Mouse (Mus musculus) kidney, postnatal 0 days (tissue): ENCODE measurements at regions not wholly inside any gene's neighbourhood (a gene's known extent, or its start where the extent isn't known, plus 50 kb on each side); places are given as distances from the start of the nearest gene placed in this dataset.

ENCODE experiments used
- ATAC-seq: fragments of 200-750 bp; cut with Nextera tagmentation; replicated peaks from 2 replicates; pipeline ENCODE4 v1.8.0; 2017; ENCODE audit warnings: low read depth, moderate number of reproducible peaks, moderate TSS enrichment, moderate library complexity; ENCODE audit not compliant: low FRiP score
- DNase-seq: peaks from one replicate; pipeline ENCODE4 v3.0.0-alpha.2; 2016; ENCODE audit warnings: low spot score
- H3K27ac ChIP-seq: fragments of 300-500 bp; sonication (generic); 2 replicates; pipeline ENCODE4 v1.5.1; 2014; ENCODE audit warnings: mild to moderate bottlenecking
- H3K27me3 ChIP-seq: fragments of 300-500 bp; sonication (generic); 2 replicates; pipeline ENCODE4 v1.6.1; 2014; ENCODE audit warnings: low read length, mixed read lengths; ENCODE audit not compliant: insufficient read depth
- H3K36me3 ChIP-seq: fragments of 300-500 bp; sonication (generic); 2 replicates; pipeline ENCODE4 v1.6.1; 2014; ENCODE audit warnings: low read length, mixed read lengths; ENCODE audit not compliant: insufficient read depth
- H3K4me1 ChIP-seq: fragments of 300-500 bp; sonication (generic); replicated peaks from 2 replicates; pipeline ENCODE4 v1.6.1; 2014; ENCODE audit warnings: antibody characterized with exemption, low read length, mixed read lengths; ENCODE audit not compliant: insufficient read depth
- H3K4me2 ChIP-seq: fragments of 300-500 bp; sonication (generic); 2 replicates; pipeline ENCODE4 v1.6.1; 2014; ENCODE audit warnings: mild to moderate bottlenecking, low read length, moderate library complexity, mixed read lengths
- H3K4me3 ChIP-seq: fragments of 300-500 bp; sonication (generic); replicated peaks from 2 replicates; pipeline ENCODE4 v1.5.1; 2014; ENCODE audit warnings: low read depth, low read length
- H3K9ac ChIP-seq: fragments of 300-500 bp; sonication (generic); 2 replicates; pipeline ENCODE4 v1.6.1; 2014; ENCODE audit warnings: low read depth, low read length
- H3K9me3 ChIP-seq: fragments of 300-500 bp; sonication (generic); replicated peaks from 2 replicates; pipeline ENCODE4 v1.6.1; 2016; ENCODE audit warnings: low read length, inconsistent platforms, mixed read lengths
- CTCF ChIP-seq: IDR thresholded peaks from 2 replicates; pipeline ENCODE4 v1.5.1; 2016; ENCODE audit warnings: antibody characterized with exemption, low read depth, mild to moderate bottlenecking, moderate library complexity
- WGBS: fragments of 180-500 bp; shearing (Covaris S2); extraction: QIAGEN DNeasy Blood & Tissue Kit; methylation state at CpG from one replicate; pipeline ENCODE4 v1.1.7; 2014; 5-methylcytosine and 5-hydroxymethylcytosine counted together

DNA sequence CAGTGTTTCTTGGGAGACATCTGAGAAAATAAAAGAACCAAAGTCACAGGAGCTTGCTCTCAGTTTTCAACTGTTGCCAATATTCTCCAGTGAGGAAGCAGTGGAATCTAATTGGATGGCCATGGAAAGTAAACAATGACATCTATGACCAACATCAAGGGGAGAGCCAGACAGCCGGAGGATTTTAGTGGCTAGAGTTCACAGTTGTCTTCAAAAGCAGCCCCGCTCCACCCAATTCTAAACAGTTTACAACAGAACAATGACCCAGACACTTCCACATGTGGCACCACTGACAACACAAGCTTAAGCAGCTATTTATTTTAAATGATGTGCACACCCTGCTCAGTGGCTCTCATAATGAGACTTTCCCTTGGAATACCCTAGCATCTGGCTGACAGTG lies 317.5 kb upstream of the Isx start:
- no peak overlapping the region for H3K4me2 ChIP-seq
- H3K27ac ChIP-seq, result no peak overlapping the region
- TF ChIP-seq CTCF, result no peak
- H3K4me3 ChIP-seq, result no peak overlapping the region
- H3K9me3 ChIP-seq, result no peaks in the 10 kb centered on the region
- no peaks in the 10 kb centered on the region for H3K27me3 ChIP-seq
- H3K9ac ChIP-seq, result no peak overlapping the region
- ATAC-seq (no peak), DNase-seq (peak; percentile 65)
- H3K36me3 ChIP-seq, result no peaks in the 10 kb centered on the region
- 45% methylated on average over 2 of the region's 2 CpGs for WGBS
- no peaks in the 10 kb centered on the region for H3K4me1 ChIP-seq

DNA sequence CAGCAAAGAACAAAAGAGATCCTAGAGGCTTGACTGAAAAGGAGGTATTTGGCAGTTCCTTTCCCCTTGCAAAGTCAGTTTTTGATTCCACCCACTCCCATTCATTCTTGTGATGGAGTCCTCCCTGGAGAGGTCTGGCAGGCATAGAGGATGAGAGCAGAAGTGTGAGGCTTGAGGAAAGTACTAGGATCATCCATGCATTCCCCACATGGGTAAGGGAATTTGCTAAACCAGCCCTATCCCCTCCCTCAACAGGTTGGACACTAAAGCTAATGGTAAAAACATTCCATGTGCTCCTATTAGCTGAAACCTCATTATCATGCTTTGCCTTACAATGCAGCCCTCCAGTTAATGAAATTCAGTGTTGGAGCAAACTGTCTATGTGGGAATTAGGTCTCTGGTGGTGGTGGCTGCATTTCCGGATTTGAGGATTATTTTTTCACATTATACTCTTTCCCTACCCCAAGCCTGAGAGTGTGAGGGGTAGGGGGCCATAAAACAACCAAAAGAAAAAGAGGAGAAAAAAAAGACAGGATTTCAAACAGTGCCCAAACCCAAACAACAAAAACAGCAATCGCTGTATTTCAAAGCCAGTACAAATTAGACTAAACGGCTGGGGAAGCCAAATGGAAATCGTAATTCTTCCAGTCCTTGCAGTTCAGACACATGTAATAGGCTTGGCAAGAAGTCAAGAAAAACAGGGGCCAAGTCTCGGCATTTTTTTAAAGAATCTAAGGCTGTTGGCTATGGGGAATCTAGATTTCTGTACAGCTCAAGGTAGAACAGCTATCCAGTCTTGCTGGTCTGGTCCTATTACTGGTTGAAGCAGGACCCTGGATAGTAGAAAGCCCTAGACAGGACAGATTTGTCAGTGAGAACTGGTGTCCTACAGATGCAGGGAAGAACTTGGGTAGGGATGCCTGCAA lies 315.2 kb upstream of the Isx start:
- H3K27me3 ChIP-seq, result no peaks in the 10 kb centered on the region
- H3K4me3 ChIP-seq, result no peak overlapping the region
- 0 out of 2 replicates have a peak, but pooled peaks have one; percentile 29 for ATAC-seq
- no peaks in the 10 kb centered on the region for H3K36me3 ChIP-seq
- H3K4me2 ChIP-seq, result no peak overlapping the region
- DNase-seq, result peak; percentile 88
- H3K27ac ChIP-seq, result no peak overlapping the region
- H3K9ac ChIP-seq, result no peak overlapping the region
- no peaks in the 10 kb centered on the region for H3K4me1 ChIP-seq
- 13% methylated on average over 5 of the region's 5 CpGs for WGBS
- no peak for TF ChIP-seq CTCF
- no peaks in the 10 kb centered on the region for H3K9me3 ChIP-seq

DNA sequence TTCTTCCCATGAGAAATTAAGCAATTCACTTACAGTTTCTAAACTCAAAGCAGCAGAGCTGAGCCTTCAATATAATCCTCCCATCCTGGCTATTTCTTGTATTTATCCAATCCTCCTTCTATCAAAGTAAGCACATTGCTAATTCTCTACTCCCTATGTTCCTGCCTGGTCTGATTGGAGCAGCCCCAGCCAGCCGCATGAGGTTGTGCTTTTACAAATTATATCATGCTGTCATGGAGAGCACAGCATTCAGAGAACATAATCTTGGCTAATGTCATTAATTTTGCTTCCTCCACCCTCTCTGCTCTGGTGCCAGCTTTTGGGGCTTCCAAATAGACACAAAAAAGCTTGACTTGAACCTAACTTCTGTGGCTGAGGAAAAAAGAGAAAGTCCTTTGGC lies 311.9 kb upstream of the Isx start:
- H3K4me2 ChIP-seq, result no peak overlapping the region
- no peaks in the 10 kb centered on the region for H3K4me1 ChIP-seq
- H3K9me3 ChIP-seq, result no peaks in the 10 kb centered on the region
- H3K27ac ChIP-seq, result no peak overlapping the region
- no peak for TF ChIP-seq CTCF
- no peak for ATAC-seq
- no peak overlapping the region for H3K4me3 ChIP-seq
- H3K36me3 ChIP-seq, result no peaks in the 10 kb centered on the region
- 62% methylated on average over 1 of the region's 1 CpGs for WGBS
- H3K27me3 ChIP-seq, result no peaks in the 10 kb centered on the region
- no peak overlapping the region for H3K9ac ChIP-seq
- DNase-seq, result no peak
